Mouse (Mus musculus) forebrain, embryonic 16.5 days (tissue): ENCODE measurements around the gene Pdf. TPM values are rescaled to one million over a fixed set of nuclear protein-coding genes. Genes with fewer than 3 reads are reported as not detected.

Source experiments
- microRNA-seq: library from miRNA; unstranded; fragments of <30 nt; microRNA quantifications from one replicate; pipeline ENCODE4, GENCODE M21; 2017
- polyA plus RNA-seq: library from polyadenylated mRNA; unstranded; fragments of >200 nt; fragmentation: Nextera tagmentation; extraction: Ambion mirVana; gene quantifications from 2 replicates; pipeline ENCODE4 v1.2.1, GENCODE M21; 2015

Pdf gene
- polyA plus RNA-seq, 1 experiment from 2014 or later = 37.1 TPM

Small RNA genes within 50 kb of the gene (microRNA-seq; reads per million reads assigned to microRNA genes)
- gene Mir7075 = 0.62 reads per million

Other genes with a start within 250 kb of the Pdf start
- gene Has3, start 178.4 kb downstream of the Pdf start, polyA plus RNA-seq = 0.96 and 1.7 TPM in 2 replicates
- gene Utp4, start 155.0 kb downstream of the Pdf start, polyA plus RNA-seq = 48.6 and 52.4 TPM in 2 replicates
- 2.8 and 4.8 TPM in 2 replicates for gene Sntb2, start 112.9 kb downstream of the Pdf start, polyA plus RNA-seq
- gene Vps4a, start 17.4 kb downstream of the Pdf start, polyA plus RNA-seq = 153 and 158 TPM in 2 replicates
- 39.1 and 39.3 TPM in 2 replicates for gene Cog8, start 8.1 kb upstream of the Pdf start, polyA plus RNA-seq
- 76.7 and 80.5 TPM in 2 replicates for gene Nip7, start 8.3 kb upstream of the Pdf start, polyA plus RNA-seq
- gene Tmed6, start 17.0 kb upstream of the Pdf start, polyA plus RNA-seq = not detected in 2 replicates
- 21.9 and 22.1 TPM in 2 replicates for gene Terf2, start 47.9 kb upstream of the Pdf start, polyA plus RNA-seq
- gene Cyb5b, start 102.0 kb upstream of the Pdf start, polyA plus RNA-seq = 114 and 122 TPM in 2 replicates
- 8.5 and 11.8 TPM in 2 replicates for gene Nfat5, start 244.9 kb upstream of the Pdf start, polyA plus RNA-seq